Comparison of ENCODE assay signal across 15 mouse cellular contexts in the genomic region with DNA sequence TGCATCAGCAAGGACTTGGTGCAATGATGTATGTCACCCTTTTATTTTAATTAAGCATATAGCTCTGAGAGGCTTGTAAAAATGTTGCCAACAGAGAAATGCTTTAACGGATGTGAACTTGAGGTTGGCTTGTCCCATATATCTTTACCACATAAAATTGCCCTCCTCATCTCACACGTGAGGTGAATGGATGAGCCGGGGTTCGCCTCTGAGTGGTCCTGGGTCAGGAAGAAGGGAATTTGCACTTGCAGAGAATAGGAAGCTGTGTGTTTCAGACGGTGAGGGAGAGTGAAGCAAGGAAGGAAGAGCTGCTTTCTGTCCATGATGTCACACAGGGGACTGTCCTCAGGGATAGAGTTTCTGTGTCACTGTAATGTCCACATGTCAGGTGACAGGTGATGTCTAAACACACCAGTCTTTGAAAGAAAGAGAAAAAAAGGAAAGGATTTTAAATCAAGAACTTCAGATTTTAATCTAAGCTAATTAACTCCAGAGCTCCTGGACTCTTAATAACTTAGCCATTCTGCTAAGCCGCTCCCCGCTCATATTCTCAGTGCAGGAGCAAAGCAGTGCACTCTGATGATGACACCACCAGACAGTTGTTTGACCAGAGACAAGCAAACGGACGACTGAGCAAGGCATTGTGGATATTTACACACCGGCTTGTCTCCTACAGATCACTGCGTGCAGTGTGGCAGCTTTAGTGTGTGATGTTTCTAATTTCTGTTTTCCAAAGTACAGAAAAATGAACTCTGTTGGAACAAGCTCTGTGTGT.
"Had no signal": no experiment of that assay in that cellular context is flagged by ENCODE, and none has a peak within 500 bp of the region (broad histone marks: within the 10 kb centered on the region; RNA-seq: fewer than 3 reads in every experiment).

No protein-coding gene starts in this region.

- H3K4me3 ChIP-seq: intestine, embryonic 15.5 days; kidney, embryonic 15.5 days; left cerebral cortex, adult 2 months; liver, embryonic 13.5 days; midbrain, embryonic 10.5 days; midbrain, embryonic 15.5 days; stomach, embryonic 15.5 days had no signal

- H3K27ac ChIP-seq: intestine, embryonic 15.5 days; kidney, embryonic 15.5 days; left cerebral cortex, adult 2 months; liver, embryonic 13.5 days; midbrain, embryonic 15.5 days; stomach, embryonic 15.5 days had no signal

- H3K9ac ChIP-seq: intestine, embryonic 15.5 days; kidney, embryonic 15.5 days; liver, embryonic 13.5 days; midbrain, embryonic 15.5 days; stomach, embryonic 15.5 days had no signal

- DNase-seq: kidney, adult 2 months; kidney, postnatal 25 days; liver, embryonic 13.5 days; lung, adult 2 months; lung, postnatal 36 days; retina, postnatal 1 day; thymus, adult 2 months; thymus, postnatal 25 days had no signal

- H3K4me2 ChIP-seq: intestine, embryonic 15.5 days; kidney, embryonic 15.5 days; liver, embryonic 13.5 days; midbrain, embryonic 15.5 days; stomach, embryonic 15.5 days had no signal

- H3K9me3 ChIP-seq: intestine, embryonic 15.5 days; kidney, embryonic 15.5 days; liver, embryonic 13.5 days; midbrain, embryonic 10.5 days; midbrain, embryonic 15.5 days; stomach, embryonic 15.5 days had no signal

- H3K36me3 ChIP-seq: intestine, embryonic 15.5 days; kidney, embryonic 15.5 days; liver, embryonic 13.5 days; midbrain, embryonic 10.5 days; midbrain, embryonic 15.5 days; stomach, embryonic 15.5 days had no signal

- ATAC-seq: intestine, embryonic 15.5 days; lung, postnatal 0 days; midbrain, embryonic 15.5 days had no signal

- H3K27me3 ChIP-seq: intestine, embryonic 15.5 days; liver, embryonic 13.5 days; stomach, embryonic 15.5 days had no signal

- H3K4me1 ChIP-seq: intestine, embryonic 15.5 days; liver, embryonic 13.5 days; midbrain, embryonic 15.5 days; stomach, embryonic 15.5 days had no signal
